Mouse (Mus musculus): ENCODE data around the gene Pi4kb. TPM values are rescaled to one million over a fixed set of nuclear protein-coding genes. Genes with fewer than 3 reads are reported as not detected.
"Not testable (repeated sequence)": the region's sequence is repeated elsewhere in the genome, so short reads cannot be mapped to it uniquely, and the experiment has no call there.

The Pi4kb gene
- total and polyA plus RNA-seq, 3 experiments: 29.9 to 68.7 (median 57.0) TPM

DNA sequence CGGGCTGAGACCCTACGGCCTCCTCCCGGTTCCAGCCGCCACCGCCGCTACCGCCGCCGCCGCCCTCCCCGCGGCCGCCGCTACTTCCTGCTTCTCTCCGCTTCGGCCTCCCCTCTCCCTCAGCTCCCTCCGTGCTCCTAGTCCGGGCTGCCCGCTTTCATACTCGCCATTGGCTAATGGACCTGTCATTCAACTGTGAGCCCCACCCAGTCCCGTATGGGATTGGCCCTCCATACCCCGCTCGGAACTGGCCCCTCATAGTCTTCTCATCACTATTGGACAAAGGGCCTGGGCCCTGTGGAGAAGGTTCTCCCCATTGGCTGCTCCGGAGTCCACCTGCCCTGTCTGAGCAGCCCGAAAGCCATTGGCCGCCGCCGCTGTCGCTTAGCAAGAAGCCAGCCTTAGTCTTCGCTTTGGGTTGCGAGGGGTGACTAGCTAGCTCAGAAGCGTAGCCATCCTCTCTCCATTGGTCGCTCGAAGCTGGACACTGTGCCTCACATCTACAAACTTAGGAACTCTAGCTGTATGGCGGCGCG, 40.9 kb downstream of the Pi4kb start, which contains the start of gene Zfp687:
TSS of gene Zfp687 (minus strand) at position 112 of the 536 bp plus-strand sequence.
- DNase-seq: peak; percentile 99

DNA sequence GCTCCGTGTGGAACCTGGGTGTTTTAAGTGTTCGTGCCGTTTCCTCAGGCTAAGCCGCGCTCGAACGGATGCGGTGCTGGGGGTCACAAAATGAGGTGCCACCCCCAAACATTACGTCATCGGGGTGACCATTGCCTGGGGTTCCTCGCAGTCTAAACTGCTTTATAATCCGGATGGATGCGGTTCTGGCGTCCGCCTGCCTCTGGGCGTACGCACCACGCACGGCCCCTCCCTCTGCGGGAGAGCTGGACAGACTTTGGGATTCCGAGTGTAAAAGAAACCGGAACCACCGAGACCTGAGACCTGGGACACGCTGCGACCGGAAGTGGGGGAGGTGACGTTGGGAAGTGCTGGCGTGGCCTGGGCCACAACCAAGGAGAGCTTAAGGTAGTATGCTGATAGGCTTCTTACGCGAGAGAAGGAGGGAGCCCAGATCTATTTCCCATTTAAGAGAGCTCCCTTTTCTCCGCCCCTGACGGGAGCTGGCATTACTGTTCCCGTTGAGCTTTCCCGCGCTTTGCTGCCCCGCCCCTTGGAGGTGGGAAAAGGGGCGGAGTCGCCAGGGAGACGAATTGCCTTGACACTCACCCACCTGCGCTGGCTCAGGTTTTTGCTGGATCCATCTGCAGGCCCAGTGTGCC, 41.5 kb downstream of the Pi4kb start:
- peak; percentile 97 for DNase-seq

GRCm38 (mm10) chr3:95016532-95017056, 42.1 kb downstream of the Pi4kb start:
- DNase-seq: no peak

- no peak for DNase-seq
These were observed 44.2 kb downstream of the Pi4kb start for GRCm38 (mm10) chr3:95018741-95019140.

DNA sequence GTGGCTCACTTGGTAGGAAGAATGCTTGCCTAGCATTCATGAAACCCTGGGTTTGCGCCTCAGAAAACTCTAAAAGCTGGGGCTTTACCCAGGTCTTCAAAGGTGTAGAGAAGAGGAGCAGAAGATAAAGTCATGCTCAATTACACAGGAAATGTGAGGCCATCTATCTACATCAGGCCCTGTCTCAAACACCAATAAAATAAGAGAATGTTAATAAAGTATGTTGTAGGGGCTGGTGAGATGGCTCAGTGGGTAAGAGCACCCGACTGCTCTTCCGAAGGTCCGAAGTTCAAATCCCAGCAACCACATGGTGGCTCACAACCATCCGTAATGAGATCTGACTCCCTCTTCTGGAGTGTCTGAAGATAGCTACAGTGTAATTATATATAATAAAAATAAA, 46.4 kb downstream of the Pi4kb start:
- DNase-seq: not testable (repeated sequence)

DNA sequence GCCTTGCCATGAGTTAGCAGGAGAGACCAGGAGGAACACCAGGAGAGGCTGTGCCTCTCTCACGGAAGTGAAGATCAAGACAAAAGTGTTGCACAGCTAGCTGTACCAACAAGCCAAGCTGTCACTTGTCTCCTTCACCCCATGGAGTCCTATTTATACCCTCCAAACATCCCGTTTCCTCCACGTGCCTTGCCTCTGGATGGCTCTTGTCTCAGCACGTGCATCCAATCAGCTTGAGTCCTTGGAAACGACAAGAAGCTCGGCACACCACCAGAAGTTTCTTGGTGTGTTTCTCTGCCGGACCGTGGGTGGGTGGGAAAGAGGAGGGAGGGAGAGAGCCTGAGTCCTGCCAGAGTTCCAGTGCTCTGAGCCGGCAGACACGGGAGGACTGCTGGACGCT, 50.0 kb downstream of the Pi4kb start:
- peak; percentile 43 for DNase-seq

DNA sequence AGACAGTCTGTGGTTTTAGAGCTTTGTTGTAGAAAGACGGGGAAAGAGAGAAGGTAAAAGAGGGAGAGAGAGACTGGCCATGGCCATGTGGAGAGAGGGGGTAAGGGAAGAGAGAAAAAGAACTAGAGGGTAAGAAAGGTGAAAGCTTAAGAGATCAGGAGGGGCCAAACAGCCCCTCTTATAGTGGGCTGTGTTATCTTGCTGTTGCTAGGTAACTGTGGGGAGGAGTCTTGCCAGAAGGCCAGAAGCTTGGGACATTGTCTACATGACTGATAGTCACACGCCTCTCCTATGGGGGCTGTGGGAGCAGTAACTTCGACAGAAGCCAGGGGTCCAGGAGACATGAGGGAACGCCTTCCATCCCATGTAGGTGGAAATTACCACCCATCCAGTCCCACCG, 50.7 kb downstream of the Pi4kb start:
- DNase-seq: no peak

DNA sequence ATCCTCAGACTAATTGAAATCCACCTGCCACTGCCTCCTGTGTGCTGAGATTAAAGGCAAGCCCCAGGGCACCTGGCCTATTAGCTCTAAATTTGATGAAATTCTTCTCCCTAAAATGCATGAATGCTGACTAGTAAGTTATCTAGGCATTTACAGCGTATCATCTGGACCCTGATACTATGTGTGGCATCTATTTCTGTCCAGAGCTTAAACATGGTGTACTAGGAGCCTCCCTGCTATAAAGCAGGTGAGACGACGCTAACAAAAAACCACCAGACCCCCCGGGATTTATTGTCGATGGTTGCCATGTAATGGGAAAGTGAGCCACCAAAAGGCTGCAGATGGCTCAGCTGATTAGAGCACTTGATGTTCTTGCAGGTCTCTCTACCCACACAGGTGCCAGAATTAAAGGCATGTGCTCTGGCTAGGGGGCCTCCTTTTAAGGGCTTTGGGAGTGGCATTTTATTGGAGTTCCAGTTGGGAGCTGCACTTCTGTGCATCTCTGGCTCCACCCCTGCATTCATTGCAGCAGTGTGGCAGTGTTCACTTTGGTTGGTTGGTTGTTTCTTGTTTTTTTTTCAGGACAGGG, 52.6 kb downstream of the Pi4kb start:
- no peak for DNase-seq

DNA sequence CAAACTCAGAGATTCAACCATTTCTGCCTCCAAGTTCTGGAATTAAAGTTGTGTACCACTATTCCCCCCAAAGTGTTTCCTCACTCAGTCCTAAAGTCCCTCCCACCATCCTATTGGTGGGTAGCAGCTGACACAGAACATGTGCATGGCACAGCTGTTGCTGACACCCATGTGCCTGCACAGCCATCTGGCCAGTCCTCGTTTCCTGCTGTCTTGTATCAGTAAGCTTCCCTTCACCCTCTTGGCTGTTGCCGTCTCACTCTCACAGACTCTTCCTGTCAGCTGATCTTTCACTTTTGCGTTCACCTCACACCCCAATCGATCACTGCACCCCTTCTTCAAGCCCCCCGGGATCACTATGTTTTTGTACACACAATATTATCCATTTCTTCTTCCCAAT, 53.2 kb downstream of the Pi4kb start:
- no peak for DNase-seq

DNA sequence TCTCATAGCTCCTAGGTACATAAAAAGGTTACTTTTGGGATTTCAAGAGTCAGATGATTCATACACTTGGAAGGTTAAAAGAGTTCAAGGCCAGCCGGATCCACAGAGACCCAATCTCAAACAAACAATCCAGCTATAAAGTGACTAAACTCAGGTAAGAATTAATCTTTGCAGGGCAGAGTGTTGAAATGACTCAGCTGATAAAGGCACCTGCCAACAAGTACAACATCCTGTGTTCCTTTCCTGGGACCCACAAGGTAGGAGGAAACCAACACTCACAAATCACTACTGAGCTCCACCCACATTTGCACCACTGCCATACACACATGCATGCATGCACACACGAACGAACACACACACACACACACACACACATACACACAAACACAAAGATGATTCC, 54.1 kb downstream of the Pi4kb start:
- DNase-seq: no peak

GRCm38 (mm10) chr3:95029291-95029827, 54.8 kb downstream of the Pi4kb start:
- not testable (repeated sequence) for DNase-seq

- no peak for DNase-seq
These were observed 55.4 kb downstream of the Pi4kb start for GRCm38 (mm10) chr3:95029953-95030352.

DNA sequence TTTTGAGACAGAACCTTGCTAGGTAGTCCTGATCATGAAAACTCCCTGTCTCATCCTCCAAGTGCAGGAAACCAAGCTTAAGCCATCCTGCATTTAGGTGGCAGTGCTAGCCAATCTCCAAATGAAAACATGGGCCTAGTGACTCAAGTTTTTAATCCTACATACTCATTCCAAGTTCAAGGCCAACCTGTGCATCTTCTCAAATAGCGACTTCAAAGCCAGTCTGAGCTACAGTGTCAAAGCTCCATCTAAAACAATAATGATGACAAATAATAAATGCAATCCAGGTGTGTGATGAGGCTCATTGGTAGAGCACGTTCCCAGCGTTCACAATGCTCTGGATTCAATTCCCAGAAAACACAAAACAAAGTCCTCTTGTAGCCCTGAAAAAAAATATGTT, 67.1 kb downstream of the Pi4kb start:
- no peak for DNase-seq

DNA sequence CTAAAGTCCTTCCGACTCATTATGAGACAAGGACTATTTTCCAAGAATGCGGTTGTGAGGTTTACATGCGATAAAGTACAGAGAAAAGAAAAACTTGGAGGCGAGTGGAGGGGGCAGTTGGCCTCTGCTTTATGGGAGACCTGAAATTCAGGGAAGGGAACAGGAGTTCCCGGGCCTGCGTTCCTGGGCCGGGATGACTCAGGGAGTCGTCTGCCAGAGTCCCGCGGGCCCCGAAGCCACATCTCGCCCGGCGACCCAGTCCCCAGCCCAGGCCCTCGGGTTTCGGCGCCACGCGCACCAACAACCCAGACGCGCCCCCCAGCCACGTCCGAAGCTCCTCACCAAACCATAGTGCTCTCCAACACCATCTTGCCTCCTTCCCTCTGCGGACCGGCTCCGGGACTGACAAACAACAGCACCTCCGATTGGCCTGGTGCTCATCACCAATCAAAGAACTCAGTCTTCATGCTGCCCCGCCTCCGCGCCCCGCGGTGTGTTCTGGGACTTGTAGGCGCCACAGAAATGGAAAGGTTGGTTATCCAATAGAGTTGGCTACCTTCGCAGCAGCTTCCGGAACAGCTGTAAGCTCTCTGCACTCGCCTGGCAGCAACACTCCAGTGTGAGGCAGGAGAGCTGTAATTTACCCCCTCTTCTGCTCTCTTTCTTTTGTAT, 67.8 kb downstream of the Pi4kb start, which contains the start of gene Psmd4:
TSS of gene Psmd4 (minus strand) at position 449 of the 672 bp plus-strand sequence.
- DNase-seq: peak; percentile 98

- DNase-seq: no peak
These were observed 68.3 kb downstream of the Pi4kb start for GRCm38 (mm10) chr3:95042838-95043229.

DNA sequence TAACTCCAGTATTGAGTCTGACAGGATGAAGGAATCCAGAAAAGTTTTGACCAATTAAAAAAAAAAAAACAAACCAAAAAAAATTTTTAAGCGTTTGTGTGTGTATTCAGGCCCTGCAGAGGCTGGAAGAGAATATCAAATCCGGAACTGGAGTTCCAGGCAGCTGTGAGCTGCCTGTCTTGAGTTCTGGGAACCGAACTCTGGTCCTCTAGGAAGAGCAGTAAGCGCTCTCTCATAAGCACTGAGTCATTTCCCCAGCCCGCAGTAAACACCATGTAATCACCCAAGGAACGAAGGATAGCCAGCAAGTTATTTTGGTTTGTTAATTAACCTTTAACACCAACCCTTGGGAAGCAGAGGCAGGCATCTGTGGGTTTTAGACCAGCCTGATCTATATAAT, 68.7 kb downstream of the Pi4kb start:
- DNase-seq: no peak

DNA sequence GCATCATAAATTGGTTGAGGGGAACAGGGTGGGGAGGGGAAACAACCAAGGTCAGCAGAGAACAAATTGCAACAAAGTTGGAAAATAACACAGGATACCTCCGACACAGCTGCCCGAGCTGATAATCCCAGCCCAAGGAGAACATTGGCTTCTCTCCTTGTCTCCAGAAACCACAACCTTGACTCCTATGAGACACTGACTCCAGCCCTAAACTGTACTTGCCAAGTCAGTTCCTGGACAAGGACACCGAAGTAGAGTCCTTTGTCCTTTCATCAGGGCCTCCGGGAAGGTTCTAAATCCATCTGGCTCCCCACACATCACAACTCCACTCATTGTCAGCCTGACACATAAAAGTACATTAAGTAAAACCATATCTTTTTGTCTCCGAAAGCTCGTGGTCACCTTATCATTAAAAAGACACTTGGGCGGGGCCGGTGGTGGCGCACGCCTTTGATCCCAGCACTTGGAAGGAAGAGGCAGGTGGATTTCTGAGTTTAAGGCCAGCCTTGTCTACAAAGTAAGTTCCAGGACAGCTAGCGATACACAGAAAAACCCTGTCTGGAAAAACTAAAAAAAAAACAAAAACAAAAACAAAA, 72.0 kb downstream of the Pi4kb start:
- DNase-seq: peak; percentile 77

GRCm38 (mm10) chr3:95047914-95048313, 73.4 kb downstream of the Pi4kb start:
- peak; percentile 72 for DNase-seq

DNA sequence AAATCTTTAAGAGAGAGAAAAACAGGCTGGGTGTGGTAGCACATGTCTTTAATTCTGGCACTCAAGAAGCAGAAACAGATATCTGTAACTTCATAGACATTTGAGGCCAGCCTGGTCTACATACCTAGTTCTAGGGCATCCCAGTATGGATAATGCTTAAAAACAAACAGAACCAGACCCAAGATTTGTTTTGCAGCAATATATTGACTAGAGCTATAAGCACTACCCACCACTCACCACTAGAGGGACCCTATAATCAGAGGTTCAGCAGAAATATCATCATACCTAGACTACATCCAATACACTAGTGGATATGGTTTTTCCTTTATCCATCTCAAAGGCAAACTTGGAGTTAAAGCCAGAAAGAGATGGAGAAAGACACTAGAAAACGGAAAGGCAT, 78.4 kb downstream of the Pi4kb start:
- DNase-seq: peak; percentile 45

DNA sequence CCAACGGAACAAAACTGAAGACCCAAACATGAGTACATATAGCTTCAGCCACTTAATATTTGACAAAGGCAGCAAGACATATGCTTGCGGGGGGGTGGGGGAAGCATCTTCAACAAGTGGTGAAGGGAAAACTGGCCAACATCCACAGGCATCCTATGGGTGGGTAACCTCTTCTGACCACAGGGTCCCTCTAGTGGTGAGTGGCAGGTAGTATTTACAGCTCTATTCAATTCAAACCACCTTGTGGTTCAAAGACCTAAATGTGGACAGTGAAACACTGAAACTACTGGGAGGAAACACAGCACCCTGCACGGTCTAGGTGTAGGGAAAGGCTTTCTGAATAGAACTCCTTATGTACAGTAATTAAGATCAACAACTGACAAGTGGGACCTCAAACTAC, 79.2 kb downstream of the Pi4kb start:
- peak; percentile 40 for DNase-seq

DNA sequence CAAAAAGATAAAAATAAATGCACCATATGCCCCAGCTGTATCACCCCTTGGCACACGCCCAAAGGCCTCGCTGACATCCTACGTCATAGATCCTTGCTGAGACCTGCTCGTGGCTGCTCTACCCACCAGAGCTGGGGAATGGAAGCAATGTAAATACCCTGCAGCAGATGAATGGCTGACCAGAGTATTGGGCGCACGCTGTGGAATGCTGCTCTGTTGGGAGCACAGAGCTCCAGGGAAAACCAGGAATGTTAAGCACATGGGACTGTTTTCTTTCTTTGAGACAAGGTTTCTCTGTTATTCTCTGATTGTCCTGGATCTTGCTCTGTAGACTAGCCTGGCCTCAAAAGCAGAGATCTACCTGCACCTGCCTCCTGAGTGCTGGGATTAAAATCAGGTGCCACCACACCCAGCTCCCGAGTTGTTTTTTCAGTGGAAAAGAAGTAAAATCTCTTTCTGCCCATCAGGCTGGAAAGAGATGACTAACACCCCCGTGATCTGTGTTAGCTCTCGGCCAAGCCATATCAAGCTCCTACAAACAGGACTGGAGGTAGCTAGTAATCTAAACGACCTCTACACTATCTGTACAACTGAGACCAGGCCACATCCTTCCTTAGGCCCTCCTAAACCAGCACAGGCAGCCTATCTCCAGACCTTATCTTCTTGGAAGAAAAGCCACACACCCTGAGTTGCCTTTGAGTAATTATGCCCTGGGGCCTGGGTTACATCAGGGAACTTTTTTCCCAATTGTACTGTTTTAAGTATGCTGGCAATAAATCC, 80.1 kb downstream of the Pi4kb start:
- peak; percentile 51 for DNase-seq

Measured in adrenal gland, adult 2 months (tissue).